Mouse (Mus musculus): ENCODE results near the gene Hmx1. TPM values are rescaled to one million over a fixed set of nuclear protein-coding genes. Genes with fewer than 3 reads are reported as not detected.

The Hmx1 gene
- not detected for total RNA-seq (2021)
- long read RNA-seq, experiment 1 = 0 reads
- long read RNA-seq, experiment 2 = 0 reads

GRCm38 (mm10) chr5:35388491-35389111 lies at the start of gene Hmx1:
Gene Hmx1, plus strand, starts transcription at chr5:35389108.
- DNase-seq (ENCODE audit: extremely low spot score in 1 of 2, low spot score in 2 of 2) = no peak
- Histone ChIP-seq H3K27ac (no peak within 1 kb of the TSS), H3K4me3 (no peak within 1 kb of the TSS)
- intact Hi-C loops (cut with DNase I) = no loop called here
- no peak for TF ChIP-seq CTCF (IDR thresholded peaks at IDR 0.05)

- no peak for DNase-seq (ENCODE audit: extremely low spot score in 1 of 2, low spot score in 2 of 2)
- Histone ChIP-seq H3K4me3 (no peak overlapping the region), H3K27ac (no peak overlapping the region)
- intact Hi-C loops (cut with DNase I) = no loop called here
- TF ChIP-seq CTCF (IDR thresholded peaks at IDR 0.05) = no peak
These were observed 43.8 kb upstream of the Hmx1 start for GRCm38 (mm10) chr5:35345084-35345483.

GRCm38 (mm10) chr5:35348794-35349193 lies 40.1 kb upstream of the Hmx1 start:
- TF ChIP-seq CTCF (IDR thresholded peaks at IDR 0.05) = peak; percentile 94
- intact Hi-C loops (cut with DNase I) = loop anchor here (1.0 to 2.0 kb wide), 4 partner anchors 69 to 362 kb away; no protein-coding TSS in a partner anchor
- H3K4me3 ChIP-seq = no peak overlapping the region

GRCm38 (mm10) chr5:35357544-35358440 lies 31.1 kb upstream of the Hmx1 start:
- Histone ChIP-seq H3K27ac (no peak overlapping the region), H3K4me3 (no peak overlapping the region)
- intact Hi-C loops (cut with DNase I) = no loop called here
- no peak for DNase-seq (ENCODE audit: extremely low spot score in 1 of 2, low spot score in 2 of 2)
- TF ChIP-seq CTCF (IDR thresholded peaks at IDR 0.05) = no peak

More at GRCm38 (mm10) chr5:35348794-35349193, 40.1 kb upstream of the Hmx1 start:
- DNase-seq (ENCODE audit: extremely low spot score in 1 of 2, low spot score in 2 of 2) = peak; percentile 76 to 84
- no peak overlapping the region for H3K27ac ChIP-seq

GRCm38 (mm10) chr5:35361570-35362284 lies 27.2 kb upstream of the Hmx1 start:
- Histone ChIP-seq H3K4me3 (no peak overlapping the region), H3K27ac (no peak overlapping the region)
- intact Hi-C loops (cut with DNase I) = loop anchor here (1.0 kb wide), 1 partner anchor 149 kb away; no protein-coding TSS in a partner anchor
- no peak; the same call in none of the 2 replicates for TF ChIP-seq CTCF (IDR thresholded peaks at IDR 0.05)
- peak; percentile 90 to 96 for DNase-seq (ENCODE audit: extremely low spot score in 1 of 2, low spot score in 2 of 2)

GRCm38 (mm10) chr5:35366241-35367032 lies 22.5 kb upstream of the Hmx1 start:
- no peak for TF ChIP-seq CTCF (IDR thresholded peaks at IDR 0.05)
- intact Hi-C loops (cut with DNase I) = no loop called here
- no peak overlapping the region for H3K27ac ChIP-seq
- DNase-seq (ENCODE audit: extremely low spot score in 1 of 2, low spot score in 2 of 2) = no peak
- no peak overlapping the region for H3K4me3 ChIP-seq

- intact Hi-C loops (cut with DNase I) = no loop called here
- H3K4me3 ChIP-seq = no peak overlapping the region
- no peak for DNase-seq (ENCODE audit: extremely low spot score in 1 of 2, low spot score in 2 of 2)
- TF ChIP-seq CTCF (IDR thresholded peaks at IDR 0.05) = no peak
- H3K27ac ChIP-seq = no peak overlapping the region
These were observed 20.0 kb upstream of the Hmx1 start for GRCm38 (mm10) chr5:35368916-35369315.

GRCm38 (mm10) chr5:35379066-35379465 lies 9.8 kb upstream of the Hmx1 start:
- intact Hi-C loops (cut with DNase I) = no loop called here
- no peak overlapping the region for H3K27ac ChIP-seq
- H3K4me3 ChIP-seq = no peak overlapping the region
- peak; percentile 32 for TF ChIP-seq CTCF (IDR thresholded peaks at IDR 0.05)
- no peak for DNase-seq (ENCODE audit: extremely low spot score in 1 of 2, low spot score in 2 of 2)

- intact Hi-C loops (cut with DNase I) = loop anchor here (1.0 kb wide), 1 partner anchor 130 kb away; no protein-coding TSS in a partner anchor
- no peak overlapping the region for H3K27ac ChIP-seq
- H3K4me3 ChIP-seq = no peak overlapping the region
- peak; percentile 33 to 48 for DNase-seq (ENCODE audit: extremely low spot score in 1 of 2, low spot score in 2 of 2)
- peak; percentile 90 for TF ChIP-seq CTCF (IDR thresholded peaks at IDR 0.05)
These were observed 9.1 kb upstream of the Hmx1 start for GRCm38 (mm10) chr5:35379815-35380214.

- Histone ChIP-seq H3K4me3 (no peak overlapping the region), H3K27ac (no peak overlapping the region)
- no peak for DNase-seq (ENCODE audit: extremely low spot score in 1 of 2, low spot score in 2 of 2)
- intact Hi-C loops (cut with DNase I) = no loop called here
- TF ChIP-seq CTCF (IDR thresholded peaks at IDR 0.05) = no peak
These were observed 946 bp upstream of the Hmx1 start for GRCm38 (mm10) chr5:35387834-35388490.
